Mouse (Mus musculus): ENCODE data around the gene Gpr37l1. TPM values are rescaled to one million over a fixed set of nuclear protein-coding genes. Genes with fewer than 3 reads are reported as not detected.

The Gpr37l1 gene
- polyA plus RNA-seq, 1 experiment from 2014 or later: not detected

Other genes starting within 250 kb of the Gpr37l1 start
- gene Ppp1r12b, start 211.7 kb downstream of the Gpr37l1 start, polyA plus RNA-seq (2015; fragmentation: Nextera tagmentation; extraction: Ambion mirVana): 9.6 and 9.9 TPM in 2 replicates
- gene Ube2t, start 205.1 kb downstream of the Gpr37l1 start, polyA plus RNA-seq (2015; fragmentation: Nextera tagmentation; extraction: Ambion mirVana): 27.0 and 30.3 TPM in 2 replicates
- 14.2 and 15.1 TPM in 2 replicates for gene Lgr6, start 62.4 kb downstream of the Gpr37l1 start, polyA plus RNA-seq (2015; fragmentation: Nextera tagmentation; extraction: Ambion mirVana)
- 2.6 and 2.8 TPM in 2 replicates for gene Ptpn7, start 35.0 kb downstream of the Gpr37l1 start, polyA plus RNA-seq (2015; fragmentation: Nextera tagmentation; extraction: Ambion mirVana)
- gene Arl8a, start 20.9 kb downstream of the Gpr37l1 start, polyA plus RNA-seq (2015; fragmentation: Nextera tagmentation; extraction: Ambion mirVana): 77.8 and 85.7 TPM in 2 replicates
- gene Elf3, start 90.9 kb upstream of the Gpr37l1 start, polyA plus RNA-seq (2015; fragmentation: Nextera tagmentation; extraction: Ambion mirVana): 26.8 and 30.2 TPM in 2 replicates
- 94.1 and 105 TPM in 2 replicates for gene Rnpep, start 116.4 kb upstream of the Gpr37l1 start, polyA plus RNA-seq (2015; fragmentation: Nextera tagmentation; extraction: Ambion mirVana)
- gene Timm17a, start 146.1 kb upstream of the Gpr37l1 start, polyA plus RNA-seq (2015; fragmentation: Nextera tagmentation; extraction: Ambion mirVana): 188 and 196 TPM in 2 replicates
- 1.0 TPM in 2 replicates for gene Lmod1, start 157.1 kb upstream of the Gpr37l1 start, polyA plus RNA-seq (2015; fragmentation: Nextera tagmentation; extraction: Ambion mirVana)
- gene Shisa4, start 207.6 kb upstream of the Gpr37l1 start, polyA plus RNA-seq (2015; fragmentation: Nextera tagmentation; extraction: Ambion mirVana): 30.8 and 32.3 TPM in 2 replicates

All from embryonic facial prominence, embryonic 15.5 days (tissue).